Mouse (Mus musculus) induced T-regulatory cell, adult 2 months (primary cell): Measurements from ENCODE around the gene Krtap5-1.
"Not testable (repeated sequence)": the region's sequence is repeated elsewhere in the genome, so short reads cannot be mapped to it uniquely, and the experiment has no call there.

Experiments
- DNase-seq: peaks from one replicate; pipeline ENCODE4 v3.0.0-alpha.2; 2012; ENCODE audit warnings: low read depth

Krtap5-1 gene

GRCm38 (mm10) chr7:142296108-142296507, 810 bp downstream of the Krtap5-1 start:
- not testable (repeated sequence) for DNase-seq

- DNase-seq: no peak
Observed at GRCm38 (mm10) chr7:142295418-142295817, 1.5 kb downstream of the Krtap5-1 start.

- peak; percentile 54 for DNase-seq
Observed at GRCm38 (mm10) chr7:142293851-142294250, 3.1 kb downstream of the Krtap5-1 start.

GRCm38 (mm10) chr7:142285910-142286612, 10.9 kb downstream of the Krtap5-1 start:
- not testable (repeated sequence) for DNase-seq

- no peak for DNase-seq
Observed at GRCm38 (mm10) chr7:142285130-142285835, 11.6 kb downstream of the Krtap5-1 start.

- DNase-seq: peak; percentile 95
Observed at GRCm38 (mm10) chr7:142284615-142285080, 12.3 kb downstream of the Krtap5-1 start.

GRCm38 (mm10) chr7:142284023-142284591, 12.8 kb downstream of the Krtap5-1 start:
- DNase-seq: peak; percentile 75

GRCm38 (mm10) chr7:142282847-142283246, 14.1 kb downstream of the Krtap5-1 start:
- not testable (repeated sequence) for DNase-seq

- not testable (repeated sequence) for DNase-seq
Observed at GRCm38 (mm10) chr7:142279291-142279690, 17.6 kb downstream of the Krtap5-1 start.

- DNase-seq: peak; percentile 70
Observed at GRCm38 (mm10) chr7:142278183-142278582, 18.7 kb downstream of the Krtap5-1 start.

- DNase-seq: not testable (repeated sequence)
Observed at GRCm38 (mm10) chr7:142274263-142274662, 22.7 kb downstream of the Krtap5-1 start, which contains the start of gene Gm4559. TSS of gene Gm4559 (minus strand) at chr7:142274363.

GRCm38 (mm10) chr7:142258254-142258653, 38.7 kb downstream of the Krtap5-1 start, which contains the start of gene Gm2431:
TSS of gene Gm2431 (minus strand) at chr7:142258354.
- not testable (repeated sequence) for DNase-seq

GRCm38 (mm10) chr7:142255517-142255916, 41.4 kb downstream of the Krtap5-1 start:
- peak; percentile 17 for DNase-seq

GRCm38 (mm10) chr7:142249824-142250223, 47.1 kb downstream of the Krtap5-1 start:
- peak; percentile 19 for DNase-seq
